Mouse (Mus musculus) limb, embryonic 12.5 days (tissue): ENCODE results near the gene Psg20. TPM values are rescaled to one million over a fixed set of nuclear protein-coding genes. Genes with fewer than 3 reads are reported as not detected.
"Not testable (repeated sequence)": the region's sequence is repeated elsewhere in the genome, so short reads cannot be mapped to it uniquely, and the experiment has no call there.

Experiments
- ATAC-seq: fragments of 200-750 bp; cut with Nextera tagmentation; 2 replicates; pipeline ENCODE4 v1.8.0; 2017; ENCODE audit warnings: low read depth, moderate TSS enrichment; ENCODE audit not compliant: insufficient number of reproducible peaks, insufficient read depth, low FRiP score, low TSS enrichment
- H3K27ac ChIP-seq: fragments of 300-500 bp; sonication (generic); 2 replicates; pipeline ENCODE4 v1.5.1; 2016; ENCODE audit warnings: mild to moderate bottlenecking, moderate library complexity
- H3K27me3 ChIP-seq: fragments of 300-500 bp; sonication (generic); 2 replicates; pipeline ENCODE4 v1.6.1; 2016; ENCODE audit warnings: mild to moderate bottlenecking, moderate library complexity
- H3K36me3 ChIP-seq: fragments of 300-500 bp; sonication (generic); 2 replicates; pipeline ENCODE4 v1.6.1; 2016; ENCODE audit warnings: mild to moderate bottlenecking, moderate library complexity
- H3K4me1 ChIP-seq: fragments of 300-500 bp; sonication (generic); replicated peaks from 2 replicates; pipeline ENCODE4 v1.6.1; 2016
- H3K4me2 ChIP-seq: fragments of 300-500 bp; sonication (generic); 2 replicates; pipeline ENCODE4 v1.6.1; 2016; ENCODE audit warnings: mild to moderate bottlenecking, moderate library complexity
- H3K4me3 ChIP-seq: fragments of 300-500 bp; sonication (generic); replicated peaks from 2 replicates; pipeline ENCODE4 v1.5.1; 2016; ENCODE audit warnings: mild to moderate bottlenecking
- H3K9ac ChIP-seq: fragments of 300-500 bp; sonication (generic); replicated peaks from 2 replicates; pipeline ENCODE4 v1.6.1; 2016; ENCODE audit warnings: mild to moderate bottlenecking, moderate library complexity
- H3K9me3 ChIP-seq: fragments of 300-500 bp; sonication (generic); 2 replicates; pipeline ENCODE4 v1.6.1; 2016; ENCODE audit warnings: mild to moderate bottlenecking, moderate library complexity
- WGBS: fragments of 180-500 bp; shearing (Covaris S2); methylation state at CpG from one replicate; pipeline ENCODE4 v1.1.7; 2016; 5-methylcytosine and 5-hydroxymethylcytosine counted together
- polyA plus RNA-seq: library from polyadenylated mRNA; unstranded; fragments of >200 nt; fragmentation: Nextera tagmentation; extraction: Ambion mirVana; gene quantifications from 2 replicates; pipeline ENCODE4 v1.2.1, GENCODE M21; 2016

Psg20 gene
- polyA plus RNA-seq, 1 experiment from 2014 or later, result not detected

DNA sequence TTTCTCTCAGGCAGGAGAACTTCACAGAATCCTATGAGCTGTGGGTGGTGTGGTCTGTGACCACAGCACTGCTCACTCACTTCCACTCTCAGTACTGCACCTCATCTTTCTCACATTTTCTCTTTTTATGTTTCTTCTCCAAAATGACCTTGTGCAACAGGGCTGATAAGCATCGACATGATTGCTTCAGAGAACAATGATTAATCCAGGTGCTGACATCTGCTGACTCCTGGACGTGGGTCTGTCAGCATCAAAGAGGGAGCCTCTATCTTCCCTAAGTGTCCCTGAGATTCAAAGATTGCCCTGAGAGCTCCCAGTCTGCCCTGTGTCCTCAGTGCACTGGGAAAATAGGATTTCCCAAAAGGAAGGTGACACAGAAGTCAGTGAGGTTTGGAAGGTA, 29.4 kb downstream of the Psg20 start, which contains the start of gene Psg21:
TSS of gene Psg21 (minus strand) at position 101 of the 400 bp plus-strand sequence.
- not testable (repeated sequence) for H3K36me3 ChIP-seq, H3K9ac ChIP-seq, H3K9me3 ChIP-seq, H3K4me1 ChIP-seq, H3K4me2 ChIP-seq, H3K27me3 ChIP-seq, H3K27ac ChIP-seq, ATAC-seq, H3K4me3 ChIP-seq
- WGBS, result 63% methylated on average over 2 of the region's 2 CpGs

DNA sequence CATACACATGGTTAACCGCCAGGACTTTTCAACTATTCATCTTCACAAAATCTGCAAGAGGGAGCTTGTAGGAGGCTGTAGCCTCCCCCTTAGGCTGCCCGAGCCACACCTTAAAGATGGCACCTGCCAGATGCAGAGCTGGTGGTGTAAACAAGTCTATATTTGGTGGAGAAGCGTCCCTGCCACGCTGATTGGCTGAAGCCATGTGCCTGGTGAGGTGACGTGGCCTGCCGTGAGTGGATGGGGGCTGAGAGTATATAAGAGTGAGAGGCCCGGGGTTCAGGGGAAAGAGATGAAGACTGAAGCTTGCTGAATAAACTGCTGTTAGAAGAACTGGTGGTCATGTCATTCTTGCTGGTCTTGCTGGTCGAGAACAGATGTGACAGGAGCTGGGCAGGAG, 59.1 kb downstream of the Psg20 start:
- 85% methylated on average over 8 of the region's 8 CpGs for WGBS
- H3K9ac ChIP-seq, H3K9me3 ChIP-seq, H3K27ac ChIP-seq, ATAC-seq, H3K4me3 ChIP-seq, H3K4me2 ChIP-seq, H3K36me3 ChIP-seq, H3K4me1 ChIP-seq, H3K27me3 ChIP-seq: not testable (repeated sequence)

Other genes with a start within 250 kb of the Psg20 start
- gene Psg26, start 202.0 kb downstream of the Psg20 start, polyA plus RNA-seq, result not detected in 2 replicates
- not detected in 2 replicates for gene Psg25, start 153.9 kb downstream of the Psg20 start, polyA plus RNA-seq
- gene Psg27, start 118.9 kb downstream of the Psg20 start, polyA plus RNA-seq, result not detected in 2 replicates
- gene Psg23, start 69.7 kb downstream of the Psg20 start, polyA plus RNA-seq, result not detected in 2 replicates
- not detected in 2 replicates for gene Psg21, start 29.5 kb downstream of the Psg20 start, polyA plus RNA-seq
- not detected in 2 replicates for gene Psg22, start 31.9 kb upstream of the Psg20 start, polyA plus RNA-seq
- not detected in 2 replicates for gene Psg19, start 112.3 kb upstream of the Psg20 start, polyA plus RNA-seq
- 0.10 TPM in 1 of 2 replicates, not detected in the other for gene Psg17, start 135.4 kb upstream of the Psg20 start, polyA plus RNA-seq
- not detected in 2 replicates for gene Mill2, start 153.8 kb upstream of the Psg20 start, polyA plus RNA-seq
- gene Pglyrp1, start 185.1 kb upstream of the Psg20 start, polyA plus RNA-seq, result 0.44 and 0.60 TPM in 2 replicates
- 39.9 and 45.3 TPM in 2 replicates for gene Ccdc61, start 224.2 kb upstream of the Psg20 start, polyA plus RNA-seq
- gene Nova2, start 239.7 kb upstream of the Psg20 start, polyA plus RNA-seq, result 0.31 and 0.33 TPM in 2 replicates